Mouse (Mus musculus) intestine, embryonic 16.5 days (tissue): ENCODE data around the gene Dscaml1. TPM values are rescaled to one million over a fixed set of nuclear protein-coding genes. Genes with fewer than 3 reads are reported as not detected.

Experiments
- ATAC-seq: fragments of 200-750 bp; cut with Nextera tagmentation; 2 replicates; pipeline ENCODE4 v1.8.0; 2017; ENCODE audit warnings: moderate TSS enrichment, moderate library complexity
- H3K27ac ChIP-seq: fragments of 300-500 bp; sonication (generic); 2 replicates; pipeline ENCODE4 v1.5.1; 2014; ENCODE audit warnings: mild to moderate bottlenecking, low read length
- H3K27me3 ChIP-seq: fragments of 300-500 bp; sonication (generic); replicated peaks from 2 replicates; pipeline ENCODE4 v1.6.1; 2014; ENCODE audit warnings: low read length, control low read depth, mixed read lengths; ENCODE audit not compliant: control insufficient read depth, insufficient read depth
- H3K36me3 ChIP-seq: fragments of 300-500 bp; sonication (generic); 2 replicates; pipeline ENCODE4 v1.6.1; 2014; ENCODE audit warnings: low read length, control low read depth; ENCODE audit not compliant: control insufficient read depth, insufficient read depth
- H3K4me1 ChIP-seq: fragments of 300-500 bp; sonication (generic); 2 replicates; pipeline ENCODE4 v1.6.1; 2014; ENCODE audit warnings: low read length, control low read depth, mixed read lengths; ENCODE audit not compliant: control insufficient read depth, insufficient read depth
- H3K4me2 ChIP-seq: fragments of 300-500 bp; sonication (generic); 2 replicates; pipeline ENCODE4 v1.6.1; 2014; ENCODE audit warnings: low read depth, low read length, control low read depth
- H3K4me3 ChIP-seq: fragments of 300-500 bp; sonication (generic); 2 replicates; pipeline ENCODE4 v1.5.1; 2014; ENCODE audit warnings: mild to moderate bottlenecking, low read length
- H3K9ac ChIP-seq: fragments of 300-500 bp; sonication (generic); 2 replicates; pipeline ENCODE4 v1.6.1; 2014; ENCODE audit warnings: low read depth, low read length
- H3K9me3 ChIP-seq: fragments of 300-500 bp; sonication (generic); 2 replicates; pipeline ENCODE4 v1.6.1; 2016; ENCODE audit warnings: low read length, control low read depth; ENCODE audit not compliant: control insufficient read depth
- WGBS: fragments of 180-500 bp; shearing (Covaris S2); extraction: QIAGEN DNeasy Blood & Tissue Kit; methylation state at CpG from one replicate; pipeline ENCODE4 v1.1.7; 2014; 5-methylcytosine and 5-hydroxymethylcytosine counted together
- polyA plus RNA-seq: library from polyadenylated mRNA; unstranded; fragments of >200 nt; fragmentation: Nextera tagmentation; extraction: Ambion mirVana; gene quantifications from 2 replicates; pipeline ENCODE4 v1.2.1, GENCODE M21; 2015

The Dscaml1 gene
- polyA plus RNA-seq, 1 experiment from 2014 or later: 0.33 TPM

- H3K27me3 ChIP-seq: no peaks in the 10 kb centered on the region
- no peaks in the 10 kb centered on the region for H3K36me3 ChIP-seq
- 0 out of 2 replicates have a peak, but pooled peaks cover 4% of the 10 kb centered on the region for H3K4me1 ChIP-seq
- peak overlapping the region; percentile 6; the same call in 1 of the 2 replicates for H3K27ac ChIP-seq
- H3K4me3 ChIP-seq: no peak overlapping the region
- no peak overlapping the region for H3K4me2 ChIP-seq
- ATAC-seq: peak; percentile 23; the same call in 1 of the 2 replicates
- 80% methylated on average over 12 of the region's 12 CpGs for whole genome bisulfite sequencing
- H3K9ac ChIP-seq: no peak overlapping the region
- no peaks in the 10 kb centered on the region for H3K9me3 ChIP-seq
Measured at GRCm38 (mm10) chr9:45487179-45487801, 60.9 kb downstream of the Dscaml1 start.

GRCm38 (mm10) chr9:45490899-45491298, 64.5 kb downstream of the Dscaml1 start:
- no peak overlapping the region for H3K27ac ChIP-seq
- no peak overlapping the region for H3K9ac ChIP-seq
- no peaks in the 10 kb centered on the region for H3K36me3 ChIP-seq
- WGBS: 73% methylated on average over 2 of the region's 2 CpGs
- ATAC-seq: no peak
- H3K27me3 ChIP-seq: no peaks in the 10 kb centered on the region
- 0 out of 2 replicates have a peak, but pooled peaks cover 4% of the 10 kb centered on the region for H3K4me1 ChIP-seq
- H3K9me3 ChIP-seq: no peaks in the 10 kb centered on the region
- H3K4me3 ChIP-seq: no peak overlapping the region
- no peak overlapping the region for H3K4me2 ChIP-seq

- H3K27ac ChIP-seq: no peak overlapping the region
- no peak overlapping the region for H3K4me3 ChIP-seq
- no peak for ATAC-seq
- WGBS: 93% methylated on average over 3 of the region's 3 CpGs
- no peaks in the 10 kb centered on the region for H3K36me3 ChIP-seq
- no peak overlapping the region for H3K4me2 ChIP-seq
- H3K9me3 ChIP-seq: no peaks in the 10 kb centered on the region
- peaks cover 11% of the 10 kb centered on the region; the same call in 1 of the 2 replicates for H3K4me1 ChIP-seq
- no peak overlapping the region for H3K9ac ChIP-seq
- H3K27me3 ChIP-seq: no peaks in the 10 kb centered on the region
Measured at GRCm38 (mm10) chr9:45494889-45495288, 68.5 kb downstream of the Dscaml1 start.

- Histone ChIP-seq H3K4me3 (no peak overlapping the region), H3K9me3 (no peaks in the 10 kb centered on the region), H3K27ac (no peak overlapping the region), H3K4me1 (peaks cover 11% of the 10 kb centered on the region; the same call in 1 of the 2 replicates), H3K9ac (no peak overlapping the region), H3K36me3 (no peaks in the 10 kb centered on the region), H3K27me3 (no peaks in the 10 kb centered on the region), H3K4me2 (no peak overlapping the region)
- WGBS: 81% methylated on average over 3 of the region's 3 CpGs
- peak; percentile 17; the same call in 1 of the 2 replicates for ATAC-seq
Measured at GRCm38 (mm10) chr9:45496340-45496739, 69.9 kb downstream of the Dscaml1 start.

GRCm38 (mm10) chr9:45496944-45497343, 70.5 kb downstream of the Dscaml1 start:
- no peaks in the 10 kb centered on the region for H3K9me3 ChIP-seq
- no peak overlapping the region for H3K9ac ChIP-seq
- no peak overlapping the region for H3K4me3 ChIP-seq
- 60% methylated on average over 1 of the region's 1 CpGs for WGBS
- H3K4me2 ChIP-seq: no peak overlapping the region
- 0 out of 2 replicates have a peak overlapping the region, but pooled peaks have one; percentile 0 for H3K27ac ChIP-seq
- no peaks in the 10 kb centered on the region for H3K27me3 ChIP-seq
- ATAC-seq: peak; percentile 55
- peaks cover 15% of the 10 kb centered on the region for H3K4me1 ChIP-seq
- no peaks in the 10 kb centered on the region for H3K36me3 ChIP-seq

GRCm38 (mm10) chr9:45499267-45499666, 72.8 kb downstream of the Dscaml1 start:
- Histone ChIP-seq H3K4me1 (peaks cover 19% of the 10 kb centered on the region), H3K9me3 (no peaks in the 10 kb centered on the region), H3K36me3 (no peaks in the 10 kb centered on the region), H3K4me3 (no peak overlapping the region), H3K27ac (no peak overlapping the region), H3K4me2 (no peak overlapping the region), H3K9ac (no peak overlapping the region), H3K27me3 (no peaks in the 10 kb centered on the region)
- WGBS: 23% methylated on average over 10 of the region's 10 CpGs
- ATAC-seq: no peak

GRCm38 (mm10) chr9:45500071-45500595, 73.7 kb downstream of the Dscaml1 start:
- no peak overlapping the region for H3K9ac ChIP-seq
- WGBS: 78% methylated on average over 3 of the region's 3 CpGs
- H3K27me3 ChIP-seq: no peaks in the 10 kb centered on the region
- peaks cover 26% of the 10 kb centered on the region for H3K4me1 ChIP-seq
- H3K4me3 ChIP-seq: no peak overlapping the region
- H3K9me3 ChIP-seq: no peaks in the 10 kb centered on the region
- no peaks in the 10 kb centered on the region for H3K36me3 ChIP-seq
- no peak overlapping the region for H3K4me2 ChIP-seq
- no peak overlapping the region for H3K27ac ChIP-seq
- no peak for ATAC-seq

GRCm38 (mm10) chr9:45501295-45501927, 75.0 kb downstream of the Dscaml1 start:
- Histone ChIP-seq H3K9ac (no peak overlapping the region), H3K36me3 (no peaks in the 10 kb centered on the region), H3K4me2 (peak overlapping the region; percentile 21; the same call in 1 of the 2 replicates), H3K9me3 (no peaks in the 10 kb centered on the region), H3K4me3 (no peak overlapping the region), H3K4me1 (peaks cover 34% of the 10 kb centered on the region), H3K27me3 (no peaks in the 10 kb centered on the region), H3K27ac (peak overlapping the region; percentile 5; the same call in 1 of the 2 replicates)
- no peak for ATAC-seq
- WGBS: 59% methylated on average over 5 of the region's 5 CpGs

GRCm38 (mm10) chr9:45501963-45502641, 75.7 kb downstream of the Dscaml1 start:
- ATAC-seq: peak; percentile 34
- H3K27me3 ChIP-seq: no peaks in the 10 kb centered on the region
- no peaks in the 10 kb centered on the region for H3K36me3 ChIP-seq
- H3K4me2 ChIP-seq: peak overlapping the region; percentile 21; the same call in 1 of the 2 replicates
- H3K4me3 ChIP-seq: no peak overlapping the region
- peaks cover 34% of the 10 kb centered on the region for H3K4me1 ChIP-seq
- no peaks in the 10 kb centered on the region for H3K9me3 ChIP-seq
- H3K27ac ChIP-seq: peak overlapping the region; percentile 5; the same call in 1 of the 2 replicates
- H3K9ac ChIP-seq: 0 out of 2 replicates have a peak overlapping the region, but pooled peaks have one; percentile 4
- 25% methylated on average over 14 of the region's 14 CpGs for WGBS
